8 mouse cellular contexts compared by ENCODE assay signal in the genomic region with DNA sequence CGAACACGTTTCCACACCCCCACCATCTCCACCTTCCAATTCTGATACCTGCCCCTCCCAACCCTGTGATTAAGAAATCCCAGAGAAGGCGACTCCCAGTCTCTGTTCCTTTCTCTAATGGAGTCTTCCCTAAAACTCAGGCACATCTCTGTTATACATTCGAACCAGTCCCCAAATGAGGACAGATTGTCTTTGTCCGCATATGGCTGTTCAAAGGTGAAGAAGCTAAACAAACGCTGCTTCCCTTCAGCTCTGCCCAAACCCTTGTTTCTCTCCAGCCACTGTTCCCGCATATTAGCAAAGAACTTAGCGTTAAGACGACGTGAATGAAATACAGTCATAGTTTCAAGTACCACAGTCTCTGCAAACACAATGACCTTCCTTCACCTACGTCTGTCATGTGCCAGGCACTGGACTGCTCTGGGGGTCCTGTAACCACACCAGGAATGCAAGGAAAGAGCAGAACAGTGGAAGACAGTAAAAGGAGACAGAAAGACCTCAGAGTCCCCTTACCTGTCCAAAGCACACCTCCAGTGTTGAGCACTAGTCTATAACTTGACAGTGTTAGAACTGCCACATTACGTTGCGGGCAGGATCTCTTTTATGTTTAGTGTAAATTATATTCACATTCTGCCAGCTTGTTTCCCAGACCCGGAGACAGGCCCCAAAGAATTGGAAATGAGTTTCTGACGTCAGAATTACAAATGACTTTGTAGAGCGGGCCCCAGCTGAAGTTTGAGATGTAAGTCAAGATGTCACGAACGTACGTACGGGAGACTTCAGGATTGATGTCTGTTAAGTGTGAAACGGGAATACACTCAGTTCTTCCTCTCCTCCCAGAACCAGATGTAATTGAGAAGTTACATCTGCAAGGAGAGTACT. TPM values are rescaled to one million over a fixed set of nuclear protein-coding genes. Genes with fewer than 3 reads are reported as not detected.
DNase-seq lines count a peak whose midpoint lies in the region; ATAC-seq and TF ChIP-seq lines count a peak whose summit lies in the region.

A gene (minus strand): TSS at position 51 of the 882 bp plus-strand sequence.

- WGBS in heart, embryonic 16.5 days: 64% methylated on average over 21 of the region's 21 CpGs
- WGBS in bone marrow, adult 2 months: 86% methylated on average over 21 of the region's 21 CpGs
- 24% methylated on average over 21 of the region's 21 CpGs for WGBS in hindbrain, embryonic 13.5 days
- 59% methylated on average over 21 of the region's 21 CpGs for WGBS in liver, embryonic 16.5 days (ENCODE audit: insufficient replicate concordance)

- no peak for TF ChIP-seq CTCF in bone marrow, adult 2 months (IDR thresholded peaks at IDR 0.05; ENCODE audit: control insufficient read depth, insufficient read depth, low read length)

- no peaks in the 10 kb centered on the region for H3K9me3 ChIP-seq in heart, embryonic 16.5 days (replicated peaks; ENCODE audit: control insufficient read depth, low read length)
- H3K9me3 ChIP-seq in hindbrain, embryonic 13.5 days: no peaks in the 10 kb centered on the region
- no peaks in the 10 kb centered on the region for H3K9me3 ChIP-seq in liver, embryonic 16.5 days (replicated peaks; ENCODE audit: control insufficient read depth, low read length)

- H3K36me3 ChIP-seq in heart, embryonic 16.5 days (ENCODE audit: control insufficient read depth, insufficient read depth): no peaks in the 10 kb centered on the region
- H3K36me3 ChIP-seq in hindbrain, embryonic 13.5 days: no peaks in the 10 kb centered on the region
- H3K36me3 ChIP-seq in liver, embryonic 16.5 days (ENCODE audit: control insufficient read depth, insufficient read depth): no peaks in the 10 kb centered on the region

- TF ChIP-seq POLR2A in bone marrow, adult 2 months (IDR thresholded peaks at IDR 0.05; ENCODE audit: borderline replicate concordance, control insufficient read depth, low read depth, low read length): no peak

- ATAC-seq in heart, embryonic 16.5 days (replicated peaks; ENCODE audit: extremely low read depth, insufficient read depth, low FRiP score): no peak
- ATAC-seq in hindbrain, embryonic 13.5 days (ENCODE audit: low FRiP score): no peak
- ATAC-seq in liver, embryonic 16.5 days (ENCODE audit: low read depth): no peak

- H3K27me3 ChIP-seq in heart, embryonic 16.5 days (ENCODE audit: control insufficient read depth, insufficient read depth, low read length): no peaks in the 10 kb centered on the region
- no peaks in the 10 kb centered on the region for H3K27me3 ChIP-seq in hindbrain, embryonic 13.5 days
- peaks cover 6% of the 10 kb centered on the region; the same call in 1 of the 2 replicates for H3K27me3 ChIP-seq in liver, embryonic 16.5 days (ENCODE audit: control insufficient read depth, insufficient read depth, low read depth, low read length)

- no peak for DNase-seq in heart, adult 18-20 months
- DNase-seq in cerebellum, postnatal 10 days: no peak
- DNase-seq in gastrocnemius, postnatal 10 days: no peak
- no peak for DNase-seq in frontal cortex, postnatal 14 days (ENCODE audit: low spot score in 2 of 2)

- peak within 1 kb of the TSS; percentile 90 for H3K9ac ChIP-seq in heart, embryonic 16.5 days (ENCODE audit: low read length)
- peak within 1 kb of the TSS; percentile 95 for H3K9ac ChIP-seq in hindbrain, embryonic 13.5 days
- H3K9ac ChIP-seq in liver, embryonic 16.5 days (ENCODE audit: low read depth, low read length): peak within 1 kb of the TSS; percentile 4; the same call in 1 of the 2 replicates

- peak within 1 kb of the TSS; percentile 86 for H3K4me3 ChIP-seq in heart, embryonic 16.5 days (ENCODE audit: low read length)
- H3K4me3 ChIP-seq in bone marrow, adult 2 months (replicated peaks; ENCODE audit: control insufficient read depth, low read depth, low read length): peak within 1 kb of the TSS; percentile 23
- peak within 1 kb of the TSS; percentile 73 for H3K4me3 ChIP-seq in hindbrain, embryonic 13.5 days
- H3K4me3 ChIP-seq in liver, embryonic 16.5 days (ENCODE audit: low read depth, low read length): peak within 1 kb of the TSS; percentile 69

- peak within 1 kb of the TSS; percentile 71 for H3K4me2 ChIP-seq in heart, embryonic 16.5 days (ENCODE audit: low read depth, low read length)
- peak within 1 kb of the TSS; percentile 93 for H3K4me2 ChIP-seq in hindbrain, embryonic 13.5 days
- H3K4me2 ChIP-seq in liver, embryonic 16.5 days (ENCODE audit: low read depth, low read length): peak within 1 kb of the TSS; percentile 73

- H3K4me1 ChIP-seq in heart, embryonic 16.5 days (ENCODE audit: control insufficient read depth, insufficient read depth, low read length): peaks cover 23% of the 10 kb centered on the region
- H3K4me1 ChIP-seq in bone marrow, adult 2 months (ENCODE audit: control insufficient read depth, insufficient read depth, low read length): peaks cover 2% of the 10 kb centered on the region
- H3K4me1 ChIP-seq in hindbrain, embryonic 13.5 days (replicated peaks): peaks cover 42% of the 10 kb centered on the region
- H3K4me1 ChIP-seq in liver, embryonic 16.5 days (ENCODE audit: control insufficient read depth, low read depth, low read length): no peaks in the 10 kb centered on the region; the same call in 1 of the 2 replicates

- H3K27ac ChIP-seq in heart, embryonic 16.5 days (ENCODE audit: low read length): peak within 1 kb of the TSS; percentile 82; the same call in 1 of the 2 replicates
- H3K27ac ChIP-seq in bone marrow, adult 2 months (ENCODE audit: control insufficient read depth, insufficient read depth, low read depth, low read length, poor library complexity): no peak within 1 kb of the TSS; the same call in 1 of the 2 replicates
- H3K27ac ChIP-seq in hindbrain, embryonic 13.5 days: peak within 1 kb of the TSS; percentile 98
- H3K27ac ChIP-seq in liver, embryonic 16.5 days (ENCODE audit: low read length): no peak within 1 kb of the TSS

RNA-seq across cellular contexts. Expression of the gene that starts here (rescaled TPM):
- 7.3 and 7.5 TPM in 2 replicates for polyA plus RNA-seq in heart, embryonic 16.5 days (2015; fragmentation: Nextera tagmentation; extraction: Ambion mirVana)
- under 1 TPM; 0.77 to 0.95 TPM for total RNA-seq in heart, adult 18-20 months (2021)
- 1.8 and 2.2 TPM in 2 replicates for polyA plus RNA-seq in bone marrow, adult 2 months (2011; ENCODE audit: insufficient read depth, insufficient read length, low replicate concordance, missing spikeins)
- 49.4 and 52.1 TPM in 2 replicates for polyA plus RNA-seq in hindbrain, embryonic 13.5 days (2015; fragmentation: Nextera tagmentation; extraction: Ambion mirVana)
- 0.41 and 0.57 TPM in 2 replicates for polyA plus RNA-seq in liver, embryonic 16.5 days (2015; fragmentation: Nextera tagmentation; extraction: Ambion mirVana)
- total RNA-seq in gastrocnemius, postnatal 10 days (2021): 1 to 10 TPM; 5.2 to 7.0 TPM

Comparison
In these comparisons a context has a peak if more than half of its experiments do, and no peak if none do; other contexts are left out.
1. H3K27ac ChIP-seq: peak in heart, embryonic 16.5 days (single experiment) and hindbrain, embryonic 13.5 days (single experiment); none in bone marrow, adult 2 months (single experiment) and liver, embryonic 16.5 days (single experiment).
2. H3K4me3 ChIP-seq: peak in every context shown above with its lines; median percentile 86 in heart, embryonic 16.5 days; 73 in hindbrain, embryonic 13.5 days; 69 in liver, embryonic 16.5 days; 23 in bone marrow, adult 2 months.
3. H3K9ac ChIP-seq: peak in every context shown above with its lines; median percentile 95 in hindbrain, embryonic 13.5 days; 90 in heart, embryonic 16.5 days; 4 in liver, embryonic 16.5 days.
4. Peak in every context shown above with its lines, with median percentiles within 50 percentile points of each other: H3K4me2 ChIP-seq.